Mouse (Mus musculus): ENCODE measurements at regions not wholly inside any gene's neighbourhood (a gene's known extent, or its start where the extent isn't known, plus 50 kb on each side); places are given as distances from the start of the nearest gene placed in this dataset.
A peak's percentile ranks its signal among the peaks of the same experiment; 100 is the strongest.

DNA sequence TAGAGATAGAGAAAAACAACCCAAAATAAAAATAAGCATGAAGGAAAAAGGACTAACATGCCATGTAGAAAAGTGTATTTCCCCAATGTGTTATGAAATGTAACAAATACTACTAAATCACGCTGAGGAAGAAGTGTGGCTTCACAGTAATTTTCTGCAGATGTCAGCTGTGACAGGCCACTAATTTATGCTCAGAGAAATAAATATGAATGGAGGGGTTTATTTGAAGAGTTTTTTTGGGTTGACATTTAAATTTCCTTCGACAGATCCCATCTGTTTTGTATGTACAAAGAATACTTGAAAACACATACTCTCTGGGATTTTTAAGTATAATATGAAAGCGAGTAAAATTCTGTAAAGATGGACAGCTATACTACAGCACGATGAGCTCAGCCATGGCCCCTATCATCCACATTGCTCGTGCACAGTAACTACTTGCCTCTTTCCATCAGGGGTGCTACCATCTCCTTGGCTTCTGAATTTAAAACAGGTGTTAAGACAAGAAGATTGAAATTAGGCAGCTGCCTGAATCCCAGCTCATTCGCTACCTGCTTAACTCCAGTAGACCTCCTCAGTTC is 605.1 kb downstream of the Gm4340 start:
- DNase-seq, result no peak

DNA sequence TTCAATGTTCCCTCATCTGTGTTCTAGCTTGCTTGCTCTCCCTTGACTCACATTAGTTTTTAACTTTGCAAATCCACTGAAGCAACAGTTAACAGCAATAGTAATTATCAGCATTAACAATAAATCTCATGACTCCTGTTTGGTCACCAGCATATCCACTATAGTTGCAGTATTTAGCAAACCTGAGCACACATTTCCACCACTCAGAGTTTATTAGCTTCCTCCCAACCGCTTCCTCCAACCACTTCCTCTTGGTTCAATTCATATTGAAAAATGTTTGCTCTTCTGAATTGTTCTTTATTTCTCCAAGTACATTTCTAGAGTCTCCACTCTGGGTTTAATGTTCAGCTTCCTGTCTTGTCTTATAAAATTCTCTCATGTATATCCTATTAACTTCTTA is 611.0 kb downstream of the Gm4340 start:
- no peak for DNase-seq

DNA sequence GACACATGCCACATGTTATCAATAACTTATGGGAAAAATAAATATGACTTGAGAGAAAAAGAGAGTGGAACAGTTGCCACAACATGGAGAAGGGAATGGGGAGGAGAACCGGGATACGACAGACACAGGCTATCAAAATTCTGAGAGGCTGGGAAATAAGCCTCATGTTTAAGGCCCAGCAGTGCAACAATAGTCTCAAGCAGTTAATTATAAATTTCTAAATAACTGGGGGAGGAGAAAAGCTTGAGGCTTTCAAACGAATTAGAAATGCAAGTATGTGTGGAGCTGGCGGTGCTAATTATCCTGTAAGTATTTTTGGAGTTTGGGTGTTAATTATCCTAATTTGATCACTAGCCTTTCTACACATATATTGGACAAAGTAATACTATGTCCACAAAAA is 624.4 kb downstream of the Gm4340 start:
- DNase-seq, result no peak

DNA sequence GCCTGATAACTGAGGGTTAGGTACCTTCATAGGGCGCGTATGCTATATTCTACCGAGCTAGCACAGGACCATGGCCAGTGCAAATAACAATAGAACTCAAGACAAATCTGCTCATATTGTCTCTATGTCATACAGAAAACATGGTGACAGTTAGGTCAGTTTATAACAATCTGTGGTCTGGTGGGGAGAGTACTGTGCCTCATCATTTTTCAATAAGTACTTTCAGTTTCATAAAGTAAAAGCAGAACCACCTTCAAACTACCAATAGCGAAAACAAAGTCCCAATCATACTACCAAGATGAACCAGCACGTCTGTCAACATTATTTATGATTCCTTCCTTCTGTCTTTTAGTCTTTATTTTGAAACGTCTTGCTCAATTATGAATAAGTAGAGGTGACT is 658.0 kb downstream of the Gm4340 start:
- DNase-seq, result no peak

DNA sequence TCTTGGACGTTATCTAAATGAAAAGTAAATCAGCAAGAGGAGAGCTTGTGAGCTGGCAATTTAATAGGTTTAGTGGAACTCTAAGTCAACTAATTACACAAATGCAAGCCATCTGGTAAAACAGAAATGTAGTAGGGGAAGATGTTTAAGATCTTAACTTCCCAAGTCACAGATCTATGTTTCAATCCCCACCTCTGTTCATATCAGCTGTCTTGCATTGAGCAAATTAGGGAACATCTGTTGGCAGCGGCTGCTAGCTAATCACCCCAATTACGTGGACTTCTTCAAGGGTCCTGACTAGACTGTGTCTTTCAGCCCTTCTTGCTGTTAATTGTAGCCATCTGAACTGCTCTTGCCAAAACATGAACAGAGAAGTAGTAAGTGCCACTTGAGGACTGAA is 659.3 kb downstream of the Gm4340 start:
- DNase-seq, result no peak

DNA sequence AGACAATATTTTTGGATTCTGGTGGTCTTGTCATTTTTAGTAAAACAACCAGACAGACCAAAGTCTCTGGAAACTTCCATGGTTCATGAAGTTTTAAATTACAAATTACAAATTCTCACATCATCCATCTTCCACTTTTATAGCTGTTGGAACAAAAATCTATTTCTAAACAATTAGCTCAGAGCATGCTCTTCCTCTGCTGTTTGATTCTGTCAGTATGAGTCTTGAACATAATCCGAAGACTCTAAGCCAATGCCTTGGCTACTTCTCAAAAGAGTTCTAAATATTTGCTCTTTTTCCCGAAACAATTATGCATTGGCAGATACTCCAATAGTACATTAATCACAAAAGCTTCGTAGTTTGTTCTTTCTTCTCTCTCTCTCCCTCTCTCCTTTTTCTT is 684.4 kb downstream of the Gm4340 start:
- DNase-seq, result no peak

DNA sequence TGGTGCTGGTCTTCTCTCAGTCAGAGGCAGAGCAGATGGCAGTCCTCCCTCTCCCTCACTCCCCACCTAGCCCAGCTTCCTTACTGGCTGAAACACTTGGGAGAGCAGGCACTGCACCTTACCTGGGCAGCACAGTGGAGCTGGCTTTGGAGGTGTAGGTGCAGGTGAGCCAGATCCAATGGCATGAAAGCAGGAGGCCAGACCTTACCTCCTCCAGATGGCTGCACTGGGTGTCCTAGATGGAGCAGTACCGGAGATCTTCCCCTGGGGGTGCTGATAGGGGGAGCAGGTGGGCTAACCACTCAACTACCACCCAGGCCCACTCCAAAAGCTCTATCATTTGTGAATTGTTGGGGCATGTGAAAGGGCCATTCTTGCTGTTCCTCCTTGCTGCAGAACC is 660.0 kb downstream of the Tmtc2 start:
- peak; percentile 8 to 11 for DNase-seq

DNA sequence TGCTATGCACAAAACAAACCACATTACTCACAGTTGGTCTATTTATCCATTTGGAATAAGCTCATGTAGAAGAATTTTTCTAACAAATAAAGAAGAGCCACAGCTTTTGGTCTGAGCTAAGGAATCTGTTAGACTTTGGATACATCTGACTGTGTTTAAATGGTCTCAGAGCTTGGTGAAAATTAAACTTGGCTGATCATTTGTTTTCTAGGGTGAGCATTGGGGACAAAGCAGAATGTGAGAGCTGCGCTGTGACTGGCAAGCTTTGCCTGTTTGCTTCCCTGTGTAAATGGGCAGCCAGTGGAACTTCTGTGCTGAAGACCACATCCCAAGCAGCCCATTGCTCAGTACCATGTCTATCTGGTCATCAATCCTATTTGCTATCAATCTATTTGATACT is 658.7 kb downstream of the Tmtc2 start:
- no peak for DNase-seq

DNA sequence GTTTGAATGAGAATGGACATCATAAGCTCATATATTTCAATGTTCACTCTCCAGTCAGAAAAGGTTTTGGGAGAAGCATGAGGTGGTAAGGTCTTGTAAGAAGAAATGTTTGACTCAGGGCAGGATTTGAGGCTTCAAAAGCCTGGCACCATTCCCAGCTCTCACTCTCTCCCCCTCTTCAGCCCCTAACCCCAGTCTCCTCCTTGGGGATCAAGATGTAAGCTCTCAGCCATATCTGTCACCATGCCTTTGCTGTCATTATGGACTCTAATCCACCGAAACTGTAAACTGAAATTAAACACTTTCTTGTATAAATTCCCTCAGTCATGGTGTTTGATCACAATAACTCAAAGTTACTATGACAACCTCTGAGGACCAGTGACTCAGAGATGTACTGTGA is 637.6 kb downstream of the Tmtc2 start:
- DNase-seq, result no peak

DNA sequence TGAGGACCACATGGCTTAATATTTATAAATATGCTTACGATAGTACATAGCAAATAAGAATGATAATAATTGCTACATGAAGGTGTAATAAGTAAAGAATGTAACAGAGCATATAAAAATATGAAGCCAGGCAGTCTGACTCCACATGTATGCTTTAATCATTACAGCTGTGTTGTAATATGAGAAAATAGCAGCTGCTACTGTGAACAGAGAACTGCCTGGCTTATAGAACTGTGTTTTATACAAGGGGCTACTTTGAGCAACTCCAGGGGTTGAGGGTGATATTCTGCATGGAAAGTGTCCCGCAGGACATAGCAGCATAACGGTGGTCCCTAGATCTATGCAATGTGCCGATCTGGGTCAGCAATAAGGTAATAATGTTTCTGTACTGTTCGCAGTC is 627.9 kb downstream of the Tmtc2 start:
- no peak for DNase-seq

DNA sequence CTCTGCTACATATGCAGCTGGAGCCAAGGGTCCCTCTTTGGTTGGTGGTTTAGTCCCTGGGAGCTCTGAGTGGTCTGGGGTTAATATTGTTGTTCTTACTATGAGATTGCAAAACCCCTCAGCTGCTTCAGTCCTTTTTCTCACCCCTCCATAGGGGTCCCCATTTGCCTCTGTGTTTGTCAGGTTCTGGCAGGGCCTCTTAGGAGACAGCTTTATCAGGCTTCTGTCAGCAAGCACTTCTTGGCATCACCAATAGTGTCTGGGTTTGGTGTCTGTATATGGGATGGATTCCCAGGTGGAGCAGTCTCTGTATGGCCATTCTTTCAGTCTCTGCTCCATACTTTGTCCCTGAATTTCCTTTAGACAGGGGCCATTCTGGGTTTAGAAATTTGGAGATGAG is 625.4 kb downstream of the Tmtc2 start:
- DNase-seq, result peak; percentile 13 to 25

DNA sequence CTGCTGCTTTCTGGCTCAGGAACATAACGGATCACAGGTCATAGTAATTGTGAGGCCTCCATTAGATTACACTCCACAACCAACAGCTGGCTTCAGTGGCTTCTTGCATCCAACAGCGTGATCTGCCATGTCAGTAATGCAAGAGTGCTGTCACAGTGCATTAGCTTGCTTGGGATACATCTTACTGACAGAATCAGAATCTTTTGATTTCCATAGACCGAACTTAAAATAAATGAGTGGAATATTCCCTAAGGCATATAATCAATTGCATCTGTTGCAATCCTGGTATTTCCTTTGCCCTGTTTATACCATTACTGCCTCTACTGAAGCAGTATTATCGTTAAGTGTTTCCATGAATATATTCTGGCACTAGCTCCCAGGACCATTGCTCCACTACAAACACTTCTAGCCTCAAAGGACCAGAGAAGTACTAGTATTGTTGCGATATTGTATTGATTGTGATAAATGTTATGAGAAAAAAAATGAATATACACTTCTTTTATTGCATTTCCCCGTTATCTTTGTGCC is 605.8 kb downstream of the Tmtc2 start:
- DNase-seq, result peak in 1 of 2 experiments; percentile 2

Measured in cerebellum, postnatal 14 days (tissue).